Mouse (Mus musculus): ENCODE data around the gene Ltf.

- TF ChIP-seq FLI1 (IDR thresholded peaks at IDR 0.05; ENCODE audit: low read length) (no peak), GATA1 (IDR thresholded peaks at IDR 0.05; ENCODE audit: borderline replicate concordance, low read length) (no peak)
Measured at GRCm38 (mm10) chr9:111054923-111055322, 35.9 kb downstream of the Ltf start.

Data from megakaryocyte, embryonic 14.5 days (primary cell).